Mouse (Mus musculus) spleen, adult 2 months (tissue): ENCODE results near the gene Il4i1. TPM values are rescaled to one million over a fixed set of nuclear protein-coding genes. Genes with fewer than 3 reads are reported as not detected.

ENCODE experiments used
- DNase-seq, 2 experiments: peaks; one replicate each; pipeline versions ENCODE4 v3.0.0 to v3.0.0-alpha.2; 2012 to 2021; ENCODE audit warnings: low spot score in 2 of 2, low read depth in 1 of 2
- H3K27ac ChIP-seq: fragments of 200-500 bp; 2 replicates; pipeline ENCODE4 v1.5.1; 2012; ENCODE audit warnings: low read length, inconsistent platforms; ENCODE audit not compliant: insufficient read depth
- H3K27me3 ChIP-seq: fragments of 200-500 bp; 2 replicates; pipeline ENCODE4 v1.6.1; 2012; ENCODE audit warnings: mild to moderate bottlenecking, moderate library complexity, low read length, inconsistent platforms; ENCODE audit not compliant: control insufficient read depth, insufficient read depth
- H3K36me3 ChIP-seq: fragments of 200-500 bp; 2 replicates; pipeline ENCODE4 v1.6.1; 2012; ENCODE audit warnings: mild to moderate bottlenecking, low read length, inconsistent platforms; ENCODE audit not compliant: control insufficient read depth, insufficient read depth
- H3K4me1 ChIP-seq: fragments of 200-500 bp; 2 replicates; pipeline ENCODE4 v1.6.1; 2011; ENCODE audit warnings: inconsistent platforms; ENCODE audit not compliant: control insufficient read depth, insufficient read depth, insufficient read length
- H3K4me3 ChIP-seq: fragments of 200-500 bp; 2 replicates; pipeline ENCODE4 v1.5.1; 2011; ENCODE audit warnings: mild to moderate bottlenecking, inconsistent platforms; ENCODE audit not compliant: insufficient read depth, insufficient read length; ENCODE audit errors: extremely low read depth
- CTCF ChIP-seq: fragments of 200-500 bp; IDR thresholded peaks from 2 replicates; pipeline ENCODE4 v1.5.1; 2011; ENCODE audit warnings: mild to moderate bottlenecking, inconsistent platforms; ENCODE audit not compliant: insufficient read depth, insufficient read length, insufficient replicate concordance; ENCODE audit errors: extremely low read depth
- POLR2A ChIP-seq: fragments of 200-500 bp; IDR thresholded peaks from 2 replicates; pipeline ENCODE4 v1.6.1; 2011; ENCODE audit warnings: low read depth, low read length, inconsistent platforms
- WGBS: fragments of 180-500 bp; shearing (Covaris S2); methylation state at CpG from one replicate; pipeline ENCODE4 v1.1.7; 2018; 5-methylcytosine and 5-hydroxymethylcytosine counted together
- polyA plus RNA-seq: library from polyadenylated mRNA; depleted of rRNA; stranded (reverse); fragments of >200 nt; gene quantifications from 2 replicates; pipeline ENCODE4 v1.2.3, GENCODE M21; 2012

Il4i1 gene
- polyA plus RNA-seq, 1 experiment, result 175 TPM

DNA sequence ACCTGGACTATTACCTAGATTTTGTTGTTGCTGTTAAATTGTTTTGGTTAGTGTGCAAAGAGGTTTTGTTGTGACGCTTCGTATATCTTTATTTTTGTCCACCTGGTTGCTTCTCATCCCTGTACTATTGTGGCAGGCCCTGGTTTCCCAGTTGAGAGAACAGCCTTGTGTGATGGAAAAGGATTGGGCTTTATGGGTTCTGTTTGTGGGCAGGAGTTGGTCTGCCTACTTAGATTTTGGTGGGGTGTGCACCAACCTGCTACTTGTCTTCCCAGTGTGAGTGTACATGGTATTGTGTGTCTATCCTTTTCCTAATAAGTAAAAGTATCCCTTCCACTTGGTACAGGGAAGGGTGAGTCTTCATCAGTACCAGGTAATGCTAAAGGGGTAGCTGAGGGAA lies 3.2 kb downstream of the Il4i1 start:
- TF ChIP-seq POLR2A, result no peak
- no peak for TF ChIP-seq CTCF
- Histone ChIP-seq H3K36me3 (no peaks in the 10 kb centered on the region), H3K4me1 (peaks cover 10% of the 10 kb centered on the region), H3K27ac (no peak overlapping the region), H3K27me3 (no peaks in the 10 kb centered on the region), H3K4me3 (no peak overlapping the region)
- DNase-seq, result no peak
- 92% methylated on average over 2 of the region's 2 CpGs for WGBS

DNA sequence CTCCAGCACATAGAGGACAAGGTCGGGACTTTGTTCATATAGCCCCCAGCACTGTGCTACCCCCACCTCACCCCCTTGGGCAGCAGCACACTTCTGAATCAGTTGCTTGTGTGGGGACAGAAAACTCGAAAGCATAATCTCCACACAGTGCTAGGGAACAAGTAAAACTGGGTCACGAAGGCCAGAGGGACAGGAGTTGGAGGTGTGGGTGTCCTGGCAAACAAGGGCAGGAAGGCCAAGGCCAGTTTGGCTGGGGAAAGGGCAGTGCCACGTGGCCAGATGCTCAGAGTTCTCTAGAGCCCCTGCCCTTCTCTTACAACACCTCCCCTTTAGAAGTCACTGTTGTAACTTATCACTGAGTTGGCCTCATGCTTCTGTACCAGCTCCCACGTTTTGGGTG lies 3.7 kb downstream of the Il4i1 start:
- Histone ChIP-seq H3K36me3 (no peaks in the 10 kb centered on the region), H3K27me3 (no peaks in the 10 kb centered on the region), H3K4me1 (peaks cover 10% of the 10 kb centered on the region), H3K4me3 (no peak overlapping the region), H3K27ac (no peak overlapping the region)
- DNase-seq, result peak in 1 of 2 experiments; percentile 1
- WGBS, result 51% methylated on average over 5 of the region's 5 CpGs
- no peak for TF ChIP-seq CTCF
- TF ChIP-seq POLR2A, result no peak

DNA sequence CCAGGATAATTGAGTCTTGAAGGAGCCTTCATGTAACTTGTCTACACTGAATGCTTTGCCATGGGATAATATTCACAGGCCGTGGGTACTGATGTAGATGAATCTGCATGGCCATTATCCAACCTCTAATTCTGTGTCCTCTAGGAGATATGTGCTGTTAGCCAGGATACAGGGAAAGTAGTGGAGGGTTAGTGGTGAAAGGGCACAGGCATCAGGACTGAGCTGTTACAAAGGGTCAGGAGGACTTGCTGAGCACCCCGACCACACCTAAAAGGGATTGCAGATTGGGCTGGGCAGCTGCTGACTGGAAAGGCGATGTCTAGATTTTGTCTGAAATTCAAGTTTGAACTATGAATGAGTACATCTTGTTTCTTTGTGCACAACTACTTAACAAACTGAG lies 4.3 kb downstream of the Il4i1 start:
- Histone ChIP-seq H3K36me3 (no peaks in the 10 kb centered on the region), H3K4me3 (no peak overlapping the region), H3K27ac (no peak overlapping the region), H3K27me3 (no peaks in the 10 kb centered on the region), H3K4me1 (peaks cover 6% of the 10 kb centered on the region)
- TF ChIP-seq CTCF, result no peak
- TF ChIP-seq POLR2A, result no peak
- WGBS, result 76% methylated on average over 3 of the region's 3 CpGs
- DNase-seq, result peak in 1 of 2 experiments; percentile 1

- peaks cover 15% of the 10 kb centered on the region for H3K4me1 ChIP-seq
- DNase-seq, result peak in 1 of 2 experiments; percentile 7
Measured at GRCm38 (mm10) chr7:44821666-44822448, 5.7 kb downstream of the Il4i1 start.

GRCm38 (mm10) chr7:44823409-44823808 lies 7.2 kb downstream of the Il4i1 start:
- 51% methylated on average over 7 of the region's 7 CpGs for WGBS

More at GRCm38 (mm10) chr7:44821666-44822448, 5.7 kb downstream of the Il4i1 start:
- TF ChIP-seq POLR2A (no peak), CTCF (peak; percentile 15; the same call in 1 of the 2 replicates)
- H3K27ac ChIP-seq, result no peak overlapping the region
- H3K4me3 ChIP-seq, result no peak overlapping the region
- no peaks in the 10 kb centered on the region for H3K27me3 ChIP-seq
- 80% methylated on average over 7 of the region's 7 CpGs for WGBS
- H3K36me3 ChIP-seq, result no peaks in the 10 kb centered on the region

GRCm38 (mm10) chr7:44824872-44825271 lies 8.7 kb downstream of the Il4i1 start:
- Histone ChIP-seq H3K4me1 (peaks cover 22% of the 10 kb centered on the region; the same call in 1 of the 2 replicates), H3K4me3 (no peak overlapping the region), H3K27me3 (no peaks in the 10 kb centered on the region), H3K27ac (no peak overlapping the region), H3K36me3 (peaks cover 15% of the 10 kb centered on the region)
- 9% methylated on average over 3 of the region's 3 CpGs for WGBS
- DNase-seq, result peak in 1 of 2 experiments; percentile 83
- TF ChIP-seq POLR2A, result no peak
- TF ChIP-seq CTCF, result peak; percentile 72; the same call in 1 of the 2 replicates

More at GRCm38 (mm10) chr7:44823409-44823808, 7.2 kb downstream of the Il4i1 start:
- Histone ChIP-seq H3K4me1 (peaks cover 22% of the 10 kb centered on the region; the same call in 1 of the 2 replicates), H3K36me3 (peaks cover 1% of the 10 kb centered on the region; the same call in 1 of the 2 replicates), H3K27ac (no peak overlapping the region), H3K27me3 (no peaks in the 10 kb centered on the region), H3K4me3 (no peak overlapping the region)
- TF ChIP-seq CTCF (no peak), POLR2A (no peak)
- no peak for DNase-seq

- Histone ChIP-seq H3K27ac (peak overlapping the region; percentile 47; the same call in 1 of the 2 replicates), H3K36me3 (peaks cover 24% of the 10 kb centered on the region), H3K4me3 (no peak overlapping the region), H3K4me1 (peaks cover 19% of the 10 kb centered on the region; the same call in 1 of the 2 replicates), H3K27me3 (no peaks in the 10 kb centered on the region)
- no peak for DNase-seq
- TF ChIP-seq CTCF (no peak), POLR2A (no peak)
- 59% methylated on average over 3 of the region's 3 CpGs for WGBS
Measured at GRCm38 (mm10) chr7:44826771-44827170, 10.6 kb downstream of the Il4i1 start.
